Mouse (Mus musculus): ENCODE data around the gene Pdss1. TPM values are rescaled to one million over a fixed set of nuclear protein-coding genes. Genes with fewer than 3 reads are reported as not detected.

Gene Pdss1
- 12.8 TPM for total RNA-seq (2023)

DNA sequence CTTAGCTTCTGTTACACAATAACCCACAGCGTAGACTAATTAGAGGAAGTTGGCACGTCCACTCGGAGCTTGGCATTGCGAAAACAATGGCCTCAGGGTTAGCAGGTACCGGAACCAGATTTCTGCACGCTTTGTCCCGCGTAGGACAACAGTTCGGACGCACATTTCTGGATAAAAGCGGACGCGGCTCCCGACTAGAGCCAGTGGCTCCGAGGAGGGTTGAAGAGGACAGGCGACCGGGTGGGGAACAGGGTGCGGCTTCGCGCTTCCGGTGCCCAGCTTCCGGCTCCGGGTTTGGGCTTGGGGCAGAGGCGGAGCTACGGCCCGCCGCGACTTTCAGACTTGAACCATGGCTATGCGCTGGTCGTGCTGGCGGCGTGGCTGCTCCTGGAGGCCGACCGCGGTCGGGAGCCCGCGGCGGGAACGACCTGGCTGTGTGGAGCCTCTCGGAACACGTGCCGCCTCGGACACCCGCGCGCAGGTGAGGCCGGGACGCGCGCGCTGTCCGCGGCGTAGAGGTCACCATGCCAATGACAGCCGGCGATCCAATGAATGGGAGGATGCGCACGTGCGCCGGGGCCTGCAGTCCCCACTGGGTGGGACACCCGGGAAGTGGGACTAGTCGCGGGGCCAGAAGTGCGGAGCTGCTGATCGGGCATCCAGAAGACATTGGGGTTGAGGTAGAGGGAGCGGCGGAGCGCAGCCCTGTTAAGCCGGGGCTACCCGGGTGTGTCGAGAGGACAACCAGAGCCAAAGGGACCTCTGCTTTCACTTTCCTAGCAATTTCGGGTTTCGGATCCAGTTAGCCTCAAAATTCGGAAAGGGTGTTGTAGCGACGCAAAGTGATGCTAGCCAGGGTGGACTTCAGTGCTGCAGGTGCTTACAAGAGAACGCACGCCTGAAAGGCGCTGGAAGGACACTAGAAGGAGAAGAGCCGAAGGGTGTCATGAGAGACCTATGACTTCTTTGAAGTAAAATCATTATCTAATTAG, at the start of gene Pdss1:
Gene Pdss1 (plus strand): TSS at position 241 of the 992 bp plus-strand sequence.

Other genes with a start within 250 kb of the Pdss1 start
- gene Apbb1ip, start 121.4 kb upstream of the Pdss1 start, total RNA-seq (2023), result 217 TPM
- 178 TPM for gene Abi1, start 144.7 kb downstream of the Pdss1 start, total RNA-seq (2023)
- 66.7 TPM for gene Acbd5, start 172.6 kb downstream of the Pdss1 start, total RNA-seq (2023)

All from CD4-positive naive resting alpha-beta T cell, adult 57 days (primary cell).